Mouse (Mus musculus) heart, postnatal 36 days (tissue): ENCODE data around the gene Clns1a. TPM values are rescaled to one million over a fixed set of nuclear protein-coding genes. Genes with fewer than 3 reads are reported as not detected.

Experiments used
- DNase-seq, 2 experiments: peaks; one replicate each; pipeline ENCODE4 v3.0.0; 2021 to 2022
- intact Hi-C: fragments of 180-260 bp; cut with DNase I; formaldehyde crosslinking; loops from one replicate; pipeline ENCODE4 v1.15.1; 2025
- total RNA-seq, 2 experiments: library from RNA; stranded (reverse); gene quantifications; 2 replicates each; pipeline ENCODE4 v1.2.3; 2021

Gene Clns1a
- total RNA-seq, 2 experiments from 2014 or later, result 23.1 to 28.8 TPM

GRCm38 (mm10) chr7:97756967-97757881 lies 60.8 kb downstream of the Clns1a start:
- intact Hi-C loops, result no loop called here

GRCm38 (mm10) chr7:97764591-97764990 lies 68.2 kb downstream of the Clns1a start:
- DNase-seq, result no peak
- intact Hi-C loops, result no loop called here

More at GRCm38 (mm10) chr7:97756967-97757881, 60.8 kb downstream of the Clns1a start:
- no peak for DNase-seq

DNA sequence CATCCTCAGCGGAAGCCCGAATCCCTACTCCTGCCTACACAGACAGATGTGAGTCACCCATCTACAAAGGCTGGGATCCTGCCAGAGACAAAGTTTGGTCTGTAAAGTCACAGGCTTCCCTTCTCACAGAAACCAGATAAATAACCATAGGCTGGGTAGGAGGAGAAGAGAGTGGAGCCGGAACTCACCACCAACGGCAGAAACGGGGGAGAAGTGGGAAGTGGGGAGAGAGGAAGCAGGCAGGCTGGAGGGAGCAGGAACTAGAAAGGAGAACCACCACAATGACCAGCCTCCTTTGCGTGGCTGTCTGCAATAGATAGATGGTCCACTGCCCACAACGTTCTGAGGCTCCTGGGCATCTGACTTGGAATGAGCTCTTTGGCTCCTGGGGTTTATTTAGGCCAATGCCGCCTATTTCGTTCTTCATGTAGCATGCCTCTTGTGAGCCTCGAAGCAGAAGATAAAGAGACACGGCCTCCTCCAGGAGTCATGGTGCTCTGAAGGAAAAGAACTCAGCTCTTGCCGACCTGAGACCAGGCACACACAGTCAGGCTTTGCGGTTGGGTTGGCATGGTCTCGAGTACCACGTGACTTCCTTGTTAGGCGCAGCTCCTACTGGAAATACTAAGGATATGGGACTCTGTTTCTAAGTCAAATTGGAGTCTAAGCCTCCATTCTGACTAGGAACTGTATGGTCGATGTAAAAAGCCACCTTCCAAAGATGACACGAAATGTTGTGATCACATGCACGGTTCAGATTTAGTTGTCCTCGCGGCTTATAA lies 68.9 kb downstream of the Clns1a start:
- intact Hi-C loops, result loop anchor here (5.0 kb wide), 1 partner anchor 77 kb away; no protein-coding TSS in a partner anchor
- DNase-seq, result peak in 1 of 2 experiments; percentile 26

DNA sequence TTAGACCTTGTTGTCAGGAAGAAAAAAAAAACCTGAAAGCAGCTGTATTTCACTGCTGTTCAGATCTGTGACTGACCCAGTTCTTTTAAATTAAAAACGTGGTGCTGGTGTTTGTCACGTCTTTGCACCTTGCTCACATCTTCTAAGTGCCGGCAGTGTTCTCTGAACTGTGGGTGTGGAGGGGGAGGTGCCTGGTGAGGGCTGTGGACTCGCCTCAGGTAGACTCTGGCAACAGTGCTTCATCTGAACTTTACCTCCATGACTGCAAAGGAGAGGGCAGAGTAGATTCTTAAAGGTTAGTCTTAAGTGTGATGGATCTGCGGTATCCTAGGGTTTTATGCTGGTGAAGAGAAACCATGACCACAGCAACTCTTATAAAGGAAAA lies 69.5 kb downstream of the Clns1a start:
- DNase-seq, result no peak
- intact Hi-C loops, result loop anchor here (5.0 kb wide), 1 partner anchor 76 kb away; no protein-coding TSS in a partner anchor

DNA sequence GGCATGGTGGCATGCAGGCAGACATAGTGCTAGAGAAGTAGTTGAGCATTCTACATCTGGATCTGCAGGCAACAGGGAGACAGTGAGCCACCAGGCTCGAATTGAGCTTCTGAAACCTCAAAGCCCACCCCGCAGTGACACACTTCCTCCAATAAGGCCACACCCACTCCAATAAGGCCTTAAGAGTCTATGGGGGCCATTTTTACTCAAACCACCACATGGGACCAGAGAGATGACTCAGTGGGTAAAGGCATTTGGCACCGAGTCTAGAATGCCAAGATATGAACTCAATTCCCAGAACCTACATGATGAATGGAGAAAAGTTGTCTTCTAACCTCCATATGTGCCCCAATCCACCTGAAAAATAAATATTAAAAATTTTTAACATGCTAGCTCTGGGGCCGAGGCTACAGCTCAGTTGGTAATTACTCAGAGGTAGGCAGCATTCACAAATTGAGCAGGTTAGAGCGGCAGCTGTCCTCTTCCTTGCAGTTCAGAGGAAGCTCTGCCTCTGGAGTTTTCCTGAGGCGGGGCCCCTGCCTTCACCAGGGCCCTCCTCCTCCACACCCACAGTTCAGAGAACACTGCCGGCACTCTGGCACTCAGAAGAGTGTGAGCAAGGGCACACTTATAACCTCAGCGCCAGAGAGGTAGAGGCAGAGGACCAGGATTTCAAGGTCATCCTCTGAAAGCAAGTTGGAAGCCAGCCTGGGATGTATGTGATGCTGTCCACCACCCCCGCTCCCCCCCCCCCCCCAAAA lies 70.2 kb downstream of the Clns1a start:
- DNase-seq, result no peak
- intact Hi-C loops, result loop anchor here (5.0 kb wide), 1 partner anchor 76 kb away; no protein-coding TSS in a partner anchor

GRCm38 (mm10) chr7:97767841-97768240 lies 71.4 kb downstream of the Clns1a start:
- intact Hi-C loops, result loop anchor here (5.0 kb wide), 1 partner anchor 74 kb away; no protein-coding TSS in a partner anchor
- DNase-seq, result no peak

- no peak for DNase-seq
- intact Hi-C loops, result loop anchor here (5.0 kb wide), 1 partner anchor 73 kb away; no protein-coding TSS in a partner anchor
Measured at GRCm38 (mm10) chr7:97769020-97769419, 72.6 kb downstream of the Clns1a start.

Other genes with a start within 250 kb of the Clns1a start
- gene Kctd14, start 245.3 kb upstream of the Clns1a start, total RNA-seq, result not detected
- gene Ints4, start 215.7 kb upstream of the Clns1a start, total RNA-seq, result 10 to 100 TPM; 48.1 to 53.0 TPM
- gene Aamdc, start 117.1 kb upstream of the Clns1a start, total RNA-seq, result 10 to 100 TPM; 62.7 to 64.2 TPM
- gene Rsf1, start 116.7 kb upstream of the Clns1a start, total RNA-seq, result 10 to 100 TPM; 15.0 to 17.2 TPM
- gene Aqp11, start 41.7 kb downstream of the Clns1a start, total RNA-seq, result 1 to 10 TPM; 1.2 to 3.3 TPM
- gene Pak1, start 91.9 kb downstream of the Clns1a start, total RNA-seq, result 1 to 10 TPM in 1 of 2 experiments, under 1 TPM in 1; 0.61 to 2.0 TPM
- not detected for gene Gdpd4, start 223.3 kb downstream of the Clns1a start, total RNA-seq